In genomic region chr9:21320280-21320618, GRCm38 (mm10) we compare ENCODE assay signal across 9 mouse cellular contexts. TPM values are rescaled to one million over a fixed set of nuclear protein-coding genes. Genes with fewer than 3 reads are reported as not detected.
A peak's percentile ranks its signal among the peaks of the same experiment; 100 is the strongest.
DNase-seq lines count a peak whose midpoint lies in the region; ATAC-seq and TF ChIP-seq lines count a peak whose summit lies in the region.
"Had no signal": no experiment of that assay in that cellular context is flagged by ENCODE, and none has a peak within 500 bp of the region (broad histone marks: within the 10 kb centered on the region; RNA-seq: fewer than 3 reads in every experiment).

No protein-coding gene starts in this region.

- TF ChIP-seq POLR2A in lung, adult 2 months (IDR thresholded peaks at IDR 0.05; ENCODE audit: borderline replicate concordance, extremely low read depth, low read depth, low read length): no peak

- 16% methylated on average over 4 of the region's 4 CpGs for WGBS in lung, adult 2 months
- 23% methylated on average over 4 of the region's 4 CpGs for WGBS in embryonic facial prominence, embryonic 13.5 days
- 18% methylated on average over 4 of the region's 4 CpGs for WGBS in intestine, embryonic 15.5 days
- WGBS in neural tube, embryonic 14.5 days: 31% methylated on average over 4 of the region's 4 CpGs

- peak overlapping the region; percentile 27 for H3K4me3 ChIP-seq in lung, adult 2 months (replicated peaks; ENCODE audit: extremely low read depth, low read depth, low read length)
- peak overlapping the region; percentile 81 for H3K4me3 ChIP-seq in embryonic facial prominence, embryonic 13.5 days
- peak overlapping the region; percentile 65 for H3K4me3 ChIP-seq in intestine, embryonic 15.5 days (replicated peaks)
- H3K4me3 ChIP-seq in neural tube, embryonic 14.5 days (ENCODE audit: low read depth, low read length): peak overlapping the region; percentile 69

- peak overlapping the region; percentile 94 for H3K4me2 ChIP-seq in embryonic facial prominence, embryonic 13.5 days
- peak overlapping the region; percentile 85 for H3K4me2 ChIP-seq in intestine, embryonic 15.5 days (replicated peaks)
- H3K4me2 ChIP-seq in neural tube, embryonic 14.5 days (ENCODE audit: low read depth, low read length): peak overlapping the region; percentile 79

- H3K27ac ChIP-seq in embryonic facial prominence, embryonic 13.5 days: 0 out of 2 replicates have a peak overlapping the region, but pooled peaks have one; percentile 16
- H3K27ac ChIP-seq in intestine, embryonic 15.5 days: no peak overlapping the region
- H3K27ac ChIP-seq in neural tube, embryonic 14.5 days (ENCODE audit: low read depth, low read length): peak overlapping the region; percentile 40; the same call in 1 of the 2 replicates

- TF ChIP-seq CTCF in lung, adult 2 months (IDR thresholded peaks at IDR 0.05; ENCODE audit: insufficient read depth, low read length): no peak

- H3K9ac ChIP-seq in embryonic facial prominence, embryonic 13.5 days: peak overlapping the region; percentile 88
- peak overlapping the region; percentile 77; the same call in 1 of the 2 replicates for H3K9ac ChIP-seq in intestine, embryonic 15.5 days
- peak overlapping the region; percentile 73 for H3K9ac ChIP-seq in neural tube, embryonic 14.5 days (replicated peaks; ENCODE audit: low read depth, low read length)

- ATAC-seq in embryonic facial prominence, embryonic 13.5 days (ENCODE audit: insufficient number of reproducible peaks, insufficient read depth, low FRiP score, low TSS enrichment, low read depth): 0 out of 2 replicates have a peak, but pooled peaks have one; percentile 20
- peak; percentile 65 for ATAC-seq in intestine, embryonic 15.5 days
- ATAC-seq in neural tube, embryonic 14.5 days (ENCODE audit: low read depth): peak; percentile 59; the same call in 1 of the 2 replicates

- H3K4me1 ChIP-seq in lung, adult 2 months (ENCODE audit: control insufficient read depth, insufficient read depth, low read length): peaks cover 8% of the 10 kb centered on the region
- H3K4me1 ChIP-seq in embryonic facial prominence, embryonic 13.5 days: peaks cover 17% of the 10 kb centered on the region
- H3K4me1 ChIP-seq in intestine, embryonic 15.5 days (replicated peaks): peaks cover 15% of the 10 kb centered on the region
- peaks cover 10% of the 10 kb centered on the region for H3K4me1 ChIP-seq in neural tube, embryonic 14.5 days (ENCODE audit: control insufficient read depth, insufficient read depth, low read length)

- no peaks in the 10 kb centered on the region for H3K9me3 ChIP-seq in embryonic facial prominence, embryonic 13.5 days
- no peaks in the 10 kb centered on the region for H3K9me3 ChIP-seq in intestine, embryonic 15.5 days
- H3K9me3 ChIP-seq in neural tube, embryonic 14.5 days (ENCODE audit: control insufficient read depth, low read length): no peaks in the 10 kb centered on the region

- no peak for DNase-seq in lung, adult 2 months
- DNase-seq in lung, postnatal 36 days: no peak
- no peak for DNase-seq in ovary, postnatal 14 days (ENCODE audit: low spot score)
- DNase-seq in adrenal gland, adult 18-20 months (ENCODE audit: low spot score in 2 of 2): no peak
- DNase-seq in right cerebral cortex, postnatal 25 days: no peak

- H3K36me3 ChIP-seq in embryonic facial prominence, embryonic 13.5 days: peaks cover 8% of the 10 kb centered on the region; the same call in 1 of the 2 replicates
- H3K36me3 ChIP-seq in intestine, embryonic 15.5 days: no peaks in the 10 kb centered on the region
- H3K36me3 ChIP-seq in neural tube, embryonic 14.5 days (ENCODE audit: control insufficient read depth, insufficient read depth, low read length): no peaks in the 10 kb centered on the region

- H3K27me3 ChIP-seq in embryonic facial prominence, embryonic 13.5 days: no peaks in the 10 kb centered on the region
- no peaks in the 10 kb centered on the region for H3K27me3 ChIP-seq in intestine, embryonic 15.5 days (replicated peaks)
- no peaks in the 10 kb centered on the region for H3K27me3 ChIP-seq in neural tube, embryonic 14.5 days (ENCODE audit: control insufficient read depth, insufficient read depth, low read length)

RNA-seq across cellular contexts. Expression of gene Slc44a2, which starts 0.2 kb away (rescaled TPM):
- 192 and 271 TPM in 2 replicates for polyA plus RNA-seq in lung, adult 2 months (2012; rRNA removed)
- polyA plus RNA-seq in embryonic facial prominence, embryonic 13.5 days (2015; fragmentation: Nextera tagmentation; extraction: Ambion mirVana): 120 and 123 TPM in 2 replicates
- 48.1 and 52.0 TPM in 2 replicates for polyA plus RNA-seq in intestine, embryonic 15.5 days (2015; fragmentation: Nextera tagmentation; extraction: Ambion mirVana)
- 67.7 and 75.1 TPM in 2 replicates for polyA plus RNA-seq in neural tube, embryonic 14.5 days (2014; fragmentation: Nextera tagmentation; extraction: Ambion mirVana)
- 10 to 100 TPM; 36.3 to 48.3 TPM for total RNA-seq in adrenal gland, adult 18-20 months (2021)

RNA-seq across cellular contexts. Expression of gene Ap1m2, which starts 8.1 kb away (rescaled TPM):
- 21.4 and 33.9 TPM in 2 replicates for polyA plus RNA-seq in lung, adult 2 months (2012; rRNA removed)
- 22.3 and 30.1 TPM in 2 replicates for polyA plus RNA-seq in embryonic facial prominence, embryonic 13.5 days (2015; fragmentation: Nextera tagmentation; extraction: Ambion mirVana)
- 106 and 115 TPM in 2 replicates for polyA plus RNA-seq in intestine, embryonic 15.5 days (2015; fragmentation: Nextera tagmentation; extraction: Ambion mirVana)
- 1.1 and 2.3 TPM in 2 replicates for polyA plus RNA-seq in neural tube, embryonic 14.5 days (2014; fragmentation: Nextera tagmentation; extraction: Ambion mirVana)
- total RNA-seq in adrenal gland, adult 18-20 months (2021): not detected
- total RNA-seq: adrenal gland, postnatal 14 days had no signal

RNA-seq across cellular contexts. Expression of gene Cdkn2d, which starts 29.0 kb away (rescaled TPM):
- polyA plus RNA-seq in lung, adult 2 months (2012; rRNA removed): 33.5 and 34.7 TPM in 2 replicates
- 52.1 and 56.2 TPM in 2 replicates for polyA plus RNA-seq in embryonic facial prominence, embryonic 13.5 days (2015; fragmentation: Nextera tagmentation; extraction: Ambion mirVana)
- polyA plus RNA-seq in intestine, embryonic 15.5 days (2015; fragmentation: Nextera tagmentation; extraction: Ambion mirVana): 38.4 and 42.1 TPM in 2 replicates
- 113 and 125 TPM in 2 replicates for polyA plus RNA-seq in neural tube, embryonic 14.5 days (2014; fragmentation: Nextera tagmentation; extraction: Ambion mirVana)
- total RNA-seq in adrenal gland, adult 18-20 months (2021): 10 to 100 TPM in 1 of 2 experiments, 1 to 10 TPM in 1; 9.1 to 11.8 TPM

RNA-seq across cellular contexts. Expression of gene Kri1, which starts 32.5 kb away (rescaled TPM):
- 16.9 and 21.5 TPM in 2 replicates for polyA plus RNA-seq in lung, adult 2 months (2012; rRNA removed)
- polyA plus RNA-seq in embryonic facial prominence, embryonic 13.5 days (2015; fragmentation: Nextera tagmentation; extraction: Ambion mirVana): 16.8 and 19.2 TPM in 2 replicates
- 11.1 and 15.4 TPM in 2 replicates for polyA plus RNA-seq in intestine, embryonic 15.5 days (2015; fragmentation: Nextera tagmentation; extraction: Ambion mirVana)
- 14.2 and 16.4 TPM in 2 replicates for polyA plus RNA-seq in neural tube, embryonic 14.5 days (2014; fragmentation: Nextera tagmentation; extraction: Ambion mirVana)
- total RNA-seq in adrenal gland, adult 18-20 months (2021): 10 to 100 TPM; 31.1 to 34.9 TPM

RNA-seq across cellular contexts. Expression of gene Ilf3, which starts 47.4 kb away (rescaled TPM):
- polyA plus RNA-seq in lung, adult 2 months (2012; rRNA removed): 31.8 and 35.2 TPM in 2 replicates
- 248 and 252 TPM in 2 replicates for polyA plus RNA-seq in embryonic facial prominence, embryonic 13.5 days (2015; fragmentation: Nextera tagmentation; extraction: Ambion mirVana)
- 143 and 150 TPM in 2 replicates for polyA plus RNA-seq in intestine, embryonic 15.5 days (2015; fragmentation: Nextera tagmentation; extraction: Ambion mirVana)
- polyA plus RNA-seq in neural tube, embryonic 14.5 days (2014; fragmentation: Nextera tagmentation; extraction: Ambion mirVana): 210 and 222 TPM in 2 replicates
- total RNA-seq in adrenal gland, adult 18-20 months (2021): 10 to 100 TPM; 56.5 to 59.6 TPM

Comparison
In these comparisons a context has a peak if more than half of its experiments do, and no peak if none do; other contexts are left out.
1. H3K4me3 ChIP-seq: peak in every context shown above with its lines; median percentile 81 in embryonic facial prominence, embryonic 13.5 days; 69 in neural tube, embryonic 14.5 days; 65 in intestine, embryonic 15.5 days; 27 in lung, adult 2 months.